Mouse (Mus musculus): ENCODE measurements around the gene Trappc3. TPM values are rescaled to one million over a fixed set of nuclear protein-coding genes. Genes with fewer than 3 reads are reported as not detected.

Gene Trappc3
- 184 and 191 TPM in 2 replicates for polyA plus RNA-seq (2015; fragmentation: Nextera tagmentation; extraction: Ambion mirVana)

GRCm38 (mm10) chr4:126262119-126262807 is at the start of gene Trappc3:
Gene Trappc3 (plus strand): TSS chr4:126262325.

GRCm38 (mm10) chr4:126256131-126256791 is 5.9 kb upstream of the Trappc3 start, which contains the start of gene Map7d1:
Gene Map7d1 (minus strand): TSS chr4:126256343.

GRCm38 (mm10) chr4:126286492-126286891 is 24.4 kb downstream of the Trappc3 start, which contains the start of gene Col8a2:
Gene Col8a2 (plus strand): TSS chr4:126286793.

GRCm38 (mm10) chr4:126321111-126321853 is 59.2 kb downstream of the Trappc3 start, which contains the start of gene Adprhl2:
Gene Adprhl2 (minus strand): TSS chr4:126321703.

GRCm38 (mm10) chr4:126325281-126325861 is 63.2 kb downstream of the Trappc3 start, which contains the start of gene Tekt2:
Gene Tekt2 (minus strand): TSS chr4:126325688.

Other genes starting within 250 kb of the Trappc3 start
- gene Csf3r, start 237.8 kb upstream of the Trappc3 start, polyA plus RNA-seq (2015; fragmentation: Nextera tagmentation; extraction: Ambion mirVana), result 0.66 and 0.68 TPM in 2 replicates
- 144 and 148 TPM in 2 replicates for gene Mrps15, start 215.4 kb upstream of the Trappc3 start, polyA plus RNA-seq (2015; fragmentation: Nextera tagmentation; extraction: Ambion mirVana)
- 46.9 and 47.6 TPM in 2 replicates for gene Oscp1, start 203.8 kb upstream of the Trappc3 start, polyA plus RNA-seq (2015; fragmentation: Nextera tagmentation; extraction: Ambion mirVana)
- 43.2 and 47.8 TPM in 2 replicates for gene Lsm10, start 165.7 kb upstream of the Trappc3 start, polyA plus RNA-seq (2015; fragmentation: Nextera tagmentation; extraction: Ambion mirVana)
- gene Stk40, start 158.4 kb upstream of the Trappc3 start, polyA plus RNA-seq (2015; fragmentation: Nextera tagmentation; extraction: Ambion mirVana), result 19.1 and 20.2 TPM in 2 replicates
- 16.1 and 18.8 TPM in 2 replicates for gene Eva1b, start 114.6 kb upstream of the Trappc3 start, polyA plus RNA-seq (2015; fragmentation: Nextera tagmentation; extraction: Ambion mirVana)
- 2.2 and 2.5 TPM in 2 replicates for gene Sh3d21, start 98.8 kb upstream of the Trappc3 start, polyA plus RNA-seq (2015; fragmentation: Nextera tagmentation; extraction: Ambion mirVana)
- gene Thrap3, start 59.6 kb upstream of the Trappc3 start, polyA plus RNA-seq (2015; fragmentation: Nextera tagmentation; extraction: Ambion mirVana), result 92.2 and 93.3 TPM in 2 replicates
- 66.0 and 69.6 TPM in 2 replicates for gene Map7d1, start 6.0 kb upstream of the Trappc3 start, polyA plus RNA-seq (2015; fragmentation: Nextera tagmentation; extraction: Ambion mirVana)
- gene Col8a2, start 24.5 kb downstream of the Trappc3 start, polyA plus RNA-seq (2015; fragmentation: Nextera tagmentation; extraction: Ambion mirVana), result 5.4 and 8.0 TPM in 2 replicates
- gene Adprhl2, start 59.4 kb downstream of the Trappc3 start, polyA plus RNA-seq (2015; fragmentation: Nextera tagmentation; extraction: Ambion mirVana), result 61.4 and 65.5 TPM in 2 replicates
- gene Tekt2, start 63.4 kb downstream of the Trappc3 start, polyA plus RNA-seq (2015; fragmentation: Nextera tagmentation; extraction: Ambion mirVana), result 10.2 and 10.3 TPM in 2 replicates
- 11.9 and 12.7 TPM in 2 replicates for gene Ago3, start 167.2 kb downstream of the Trappc3 start, polyA plus RNA-seq (2015; fragmentation: Nextera tagmentation; extraction: Ambion mirVana)
- 6.5 and 8.2 TPM in 2 replicates for gene Ago1, start 206.3 kb downstream of the Trappc3 start, polyA plus RNA-seq (2015; fragmentation: Nextera tagmentation; extraction: Ambion mirVana)